7 mouse cellular contexts compared by ENCODE assay signal in the genomic region with DNA sequence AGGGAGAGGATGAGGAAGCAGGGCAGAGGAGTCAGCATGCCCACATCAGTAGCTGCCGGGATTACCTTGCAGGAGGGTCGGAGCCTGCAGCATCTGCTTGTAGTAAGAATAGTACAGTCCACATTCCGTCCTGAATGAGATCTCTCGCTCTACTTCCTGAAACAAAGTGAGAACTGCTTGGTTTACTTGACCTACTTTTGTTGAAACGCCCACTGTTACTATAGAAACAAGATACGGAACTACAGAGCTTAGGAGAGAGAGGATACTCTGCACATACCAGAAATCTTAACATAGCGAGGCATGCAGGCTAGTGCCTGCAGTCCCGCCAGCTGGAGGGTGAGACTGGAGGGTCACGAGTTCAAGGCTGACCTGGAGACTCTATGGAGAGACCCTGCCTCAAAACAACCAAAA. TPM values are rescaled to one million over a fixed set of nuclear protein-coding genes. Genes with fewer than 3 reads are reported as not detected.
DNase-seq lines count a peak whose midpoint lies in the region; ATAC-seq lines count a peak whose summit lies in the region.

No protein-coding gene starts in this region.

- intact Hi-C loops in left cerebral cortex, postnatal 10 days (cut with DNase I): no loop called here
- intact Hi-C loops in left cerebral cortex, postnatal 36 days (cut with DNase I): no loop called here

- peak; percentile 49 to 58 for DNase-seq in left cerebral cortex, postnatal 10 days (ENCODE audit: extremely low spot score in 1 of 2, low spot score in 2 of 2)
- DNase-seq in left cerebral cortex, postnatal 36 days (ENCODE audit: low spot score in 2 of 2): no peak
- DNase-seq in lung, postnatal 10 days: peak; percentile 48
- DNase-seq in thymus, postnatal 14 days: peak; percentile 67
- DNase-seq in embryo, embryonic 9.5 days (ENCODE audit: extremely low spot score): no peak
- no peak for DNase-seq in gastrocnemius, adult 18-20 months (ENCODE audit: low spot score)

- ATAC-seq in common myeloid progenitor, adult 5-6 weeks (replicated peaks; ENCODE audit: low read depth, poor library complexity, severe bottlenecking): peak; percentile 72

RNA-seq across cellular contexts. Expression of a gene that starts 24.6 kb away (rescaled TPM):
- 10 to 100 TPM; 61.9 to 63.1 TPM for total RNA-seq in left cerebral cortex, postnatal 10 days (2021)
- 10 to 100 TPM; 56.6 to 79.9 TPM for total RNA-seq in left cerebral cortex, postnatal 36 days (2021)
- total RNA-seq in common myeloid progenitor, adult 5-6 weeks (2017): 17.6 and 23.5 TPM in 2 replicates
- total RNA-seq in gastrocnemius, adult 18-20 months (2021): 1 to 10 TPM; 5.8 to 6.8 TPM

Comparison
In these comparisons a context has a peak if more than half of its experiments do, and no peak if none do; other contexts are left out.
1. DNase-seq: peak in left cerebral cortex, postnatal 10 days (2 of 2), lung, postnatal 10 days (single experiment) and thymus, postnatal 14 days (single experiment); none in left cerebral cortex, postnatal 36 days (0 of 2), embryo, embryonic 9.5 days (single experiment) and gastrocnemius, adult 18-20 months (single experiment).